Mouse (Mus musculus): Measurements from ENCODE around the gene Zfp740.
"Not testable (repeated sequence)": the region's sequence is repeated elsewhere in the genome, so short reads cannot be mapped to it uniquely, and the experiment has no call there.

Gene Zfp740

GRCm38 (mm10) chr15:102224186-102224991 lies 21.3 kb downstream of the Zfp740 start:
- ATAC-seq (ENCODE audit: insufficient number of reproducible peaks, low FRiP score, low TSS enrichment) = peak; percentile 83; the same call in 1 of the 2 replicates

GRCm38 (mm10) chr15:102224992-102225617 lies 22.1 kb downstream of the Zfp740 start:
- ATAC-seq (ENCODE audit: insufficient number of reproducible peaks, low FRiP score, low TSS enrichment) = no peak

GRCm38 (mm10) chr15:102225619-102226018 lies 22.6 kb downstream of the Zfp740 start:
- not testable (repeated sequence) for ATAC-seq (ENCODE audit: insufficient number of reproducible peaks, low FRiP score, low TSS enrichment)

- no peak for ATAC-seq (ENCODE audit: insufficient number of reproducible peaks, low FRiP score, low TSS enrichment)
These were observed 27.6 kb downstream of the Zfp740 start for GRCm38 (mm10) chr15:102230408-102231321.

GRCm38 (mm10) chr15:102231748-102232147 lies 28.7 kb downstream of the Zfp740 start, which contains the start of gene Itgb7:
Gene Itgb7 (minus strand): TSS chr15:102231944.
- ATAC-seq (ENCODE audit: insufficient number of reproducible peaks, low FRiP score, low TSS enrichment) = no peak

- no peak for ATAC-seq (ENCODE audit: insufficient number of reproducible peaks, low FRiP score, low TSS enrichment)
These were observed 29.7 kb downstream of the Zfp740 start for GRCm38 (mm10) chr15:102232764-102233163.

- ATAC-seq (ENCODE audit: insufficient number of reproducible peaks, low FRiP score, low TSS enrichment) = no peak
These were observed 30.8 kb downstream of the Zfp740 start for GRCm38 (mm10) chr15:102233896-102234295.

GRCm38 (mm10) chr15:102235371-102236027 lies 32.5 kb downstream of the Zfp740 start:
- ATAC-seq (ENCODE audit: insufficient number of reproducible peaks, low FRiP score, low TSS enrichment) = no peak

GRCm38 (mm10) chr15:102238543-102239259 lies 35.7 kb downstream of the Zfp740 start:
- no peak for ATAC-seq (ENCODE audit: insufficient number of reproducible peaks, low FRiP score, low TSS enrichment)

GRCm38 (mm10) chr15:102239260-102239590 lies 36.2 kb downstream of the Zfp740 start:
- ATAC-seq (ENCODE audit: insufficient number of reproducible peaks, low FRiP score, low TSS enrichment) = peak; percentile 62; the same call in 1 of the 2 replicates

- ATAC-seq (ENCODE audit: insufficient number of reproducible peaks, low FRiP score, low TSS enrichment) = no peak
These were observed 36.8 kb downstream of the Zfp740 start for GRCm38 (mm10) chr15:102239851-102240250.

GRCm38 (mm10) chr15:102240607-102241006 lies 37.6 kb downstream of the Zfp740 start:
- ATAC-seq (ENCODE audit: insufficient number of reproducible peaks, low FRiP score, low TSS enrichment) = no peak

- ATAC-seq (ENCODE audit: insufficient number of reproducible peaks, low FRiP score, low TSS enrichment) = no peak
These were observed 39.6 kb downstream of the Zfp740 start for GRCm38 (mm10) chr15:102242404-102243228.

- no peak for ATAC-seq (ENCODE audit: insufficient number of reproducible peaks, low FRiP score, low TSS enrichment)
These were observed 40.5 kb downstream of the Zfp740 start for GRCm38 (mm10) chr15:102243229-102244190.

- ATAC-seq (ENCODE audit: insufficient number of reproducible peaks, low FRiP score, low TSS enrichment) = no peak
These were observed 41.5 kb downstream of the Zfp740 start for GRCm38 (mm10) chr15:102244306-102245191.

- no peak for ATAC-seq (ENCODE audit: insufficient number of reproducible peaks, low FRiP score, low TSS enrichment)
These were observed 42.4 kb downstream of the Zfp740 start for GRCm38 (mm10) chr15:102245461-102245881.
